Mouse (Mus musculus): Measurements from ENCODE around the gene Hspbap1. TPM values are rescaled to one million over a fixed set of nuclear protein-coding genes. Genes with fewer than 3 reads are reported as not detected.
A peak's percentile ranks its signal among the peaks of the same experiment; 100 is the strongest.

The Hspbap1 gene
- polyA plus RNA-seq, 1 experiment: 6.3 TPM

DNA sequence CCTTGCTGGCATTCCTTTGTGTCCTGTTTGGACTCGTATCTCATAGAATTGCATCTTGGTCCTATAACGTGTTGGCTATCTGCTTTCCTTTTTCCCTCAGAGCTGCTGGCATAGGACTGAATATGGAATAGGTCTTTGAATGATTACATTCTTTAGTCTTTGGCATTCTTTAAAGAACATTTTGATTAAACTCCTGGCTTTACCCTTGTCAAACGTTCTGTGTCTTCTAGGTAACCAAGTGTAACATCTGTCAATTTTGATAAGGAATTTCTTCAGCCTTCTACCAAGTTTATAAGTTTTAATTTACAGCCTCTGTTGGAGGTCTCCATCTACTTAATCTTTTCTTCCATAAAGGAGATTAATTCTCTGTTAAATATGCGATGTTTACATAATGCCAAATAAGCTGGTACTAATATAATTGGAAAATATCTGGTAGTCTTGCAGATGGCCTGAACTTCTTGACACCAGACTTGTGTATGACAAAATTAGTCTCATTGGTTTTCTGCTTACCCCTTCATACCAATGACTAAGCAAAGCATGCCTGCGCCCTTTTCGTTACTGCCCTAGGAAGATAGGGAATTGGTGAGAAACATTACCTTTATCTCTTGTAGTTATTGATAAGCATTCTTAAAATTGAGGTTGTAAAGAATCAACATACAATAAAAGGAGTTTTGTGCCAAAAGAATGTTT lies 36.9 kb downstream of the Hspbap1 start:
- no peak for DNase-seq (ENCODE audit: low read depth in 1 of 2, low spot score in 2 of 2)
- Histone ChIP-seq H3K4me1 (ENCODE audit: control insufficient read depth, insufficient read depth, insufficient read length) (no peaks in the 10 kb centered on the region), H3K4me3 (ENCODE audit: extremely low read depth, insufficient read depth, insufficient read length) (no peak overlapping the region), H3K27ac (ENCODE audit: insufficient read depth, low read length) (peak overlapping the region; percentile 23; the same call in 1 of the 2 replicates), H3K36me3 (ENCODE audit: control insufficient read depth, insufficient read depth, low read length) (peaks cover 3% of the 10 kb centered on the region; the same call in 1 of the 2 replicates), H3K27me3 (ENCODE audit: control insufficient read depth, insufficient read depth, low read length) (no peaks in the 10 kb centered on the region)
- TF ChIP-seq CTCF (IDR thresholded peaks at IDR 0.05; ENCODE audit: extremely low read depth, insufficient read depth, insufficient read length, insufficient replicate concordance) (no peak), POLR2A (IDR thresholded peaks at IDR 0.05; ENCODE audit: low read depth, low read length) (no peak)
- 87% methylated on average over 6 of the region's 6 CpGs for WGBS

DNA sequence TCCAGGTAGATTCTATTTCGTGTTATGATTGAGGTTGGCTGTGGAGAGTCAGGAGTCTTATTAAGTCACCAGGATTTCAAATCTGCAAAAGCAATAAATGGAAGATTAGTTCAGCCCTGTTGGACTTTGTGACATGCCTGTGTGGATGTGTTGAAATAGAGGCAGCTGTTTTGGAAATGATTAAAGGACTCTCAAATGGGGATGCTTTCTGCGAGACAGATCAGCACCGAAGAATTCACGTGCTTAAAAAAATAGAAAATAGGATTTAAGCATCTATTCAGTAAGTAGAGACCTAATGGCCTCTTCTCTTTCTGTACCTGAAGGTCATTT lies 37.5 kb downstream of the Hspbap1 start:
- peaks cover 3% of the 10 kb centered on the region; the same call in 1 of the 2 replicates for H3K36me3 ChIP-seq (ENCODE audit: control insufficient read depth, insufficient read depth, low read length)
- H3K4me1 ChIP-seq (ENCODE audit: control insufficient read depth, insufficient read depth, insufficient read length): no peaks in the 10 kb centered on the region
- no peaks in the 10 kb centered on the region for H3K27me3 ChIP-seq (ENCODE audit: control insufficient read depth, insufficient read depth, low read length)
- TF ChIP-seq CTCF (IDR thresholded peaks at IDR 0.05; ENCODE audit: extremely low read depth, insufficient read depth, insufficient read length, insufficient replicate concordance) (no peak), POLR2A (IDR thresholded peaks at IDR 0.05; ENCODE audit: low read depth, low read length) (no peak)
- no peak overlapping the region for H3K27ac ChIP-seq (ENCODE audit: insufficient read depth, low read length)
- H3K4me3 ChIP-seq (ENCODE audit: extremely low read depth, insufficient read depth, insufficient read length): no peak overlapping the region
- WGBS: 90% methylated on average over 4 of the region's 4 CpGs
- DNase-seq (ENCODE audit: low read depth in 1 of 2, low spot score in 2 of 2): no peak

DNA sequence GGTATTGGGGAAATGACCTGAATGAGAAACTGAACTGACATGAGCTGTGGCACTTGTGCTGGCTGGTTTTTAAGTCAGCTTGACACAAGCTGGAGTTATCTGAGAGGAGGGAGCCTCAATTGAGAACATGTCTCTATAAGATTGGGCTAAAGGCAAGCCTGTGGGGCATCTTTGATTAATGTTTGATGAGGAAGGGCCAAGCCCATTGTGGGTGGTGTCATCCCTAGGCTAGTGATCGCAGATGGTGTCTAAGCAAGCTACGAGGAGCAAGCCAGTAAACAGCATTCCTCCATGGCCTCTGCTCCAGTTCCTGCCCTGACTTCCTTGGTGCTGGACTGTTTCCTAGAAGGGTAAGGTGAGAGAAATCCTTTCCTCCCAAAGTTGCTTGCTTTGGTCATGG lies 38.7 kb downstream of the Hspbap1 start:
- TF ChIP-seq CTCF (IDR thresholded peaks at IDR 0.05; ENCODE audit: extremely low read depth, insufficient read depth, insufficient read length, insufficient replicate concordance): no peak
- TF ChIP-seq POLR2A (IDR thresholded peaks at IDR 0.05; ENCODE audit: low read depth, low read length): no peak
- Histone ChIP-seq H3K36me3 (ENCODE audit: control insufficient read depth, insufficient read depth, low read length) (peaks cover 3% of the 10 kb centered on the region; the same call in 1 of the 2 replicates), H3K27me3 (ENCODE audit: control insufficient read depth, insufficient read depth, low read length) (no peaks in the 10 kb centered on the region), H3K4me3 (ENCODE audit: extremely low read depth, insufficient read depth, insufficient read length) (no peak overlapping the region), H3K4me1 (ENCODE audit: control insufficient read depth, insufficient read depth, insufficient read length) (no peaks in the 10 kb centered on the region), H3K27ac (ENCODE audit: insufficient read depth, low read length) (no peak overlapping the region)
- DNase-seq (ENCODE audit: low read depth in 1 of 2, low spot score in 2 of 2): no peak
- WGBS: 90% methylated on average over 2 of the region's 2 CpGs

DNA sequence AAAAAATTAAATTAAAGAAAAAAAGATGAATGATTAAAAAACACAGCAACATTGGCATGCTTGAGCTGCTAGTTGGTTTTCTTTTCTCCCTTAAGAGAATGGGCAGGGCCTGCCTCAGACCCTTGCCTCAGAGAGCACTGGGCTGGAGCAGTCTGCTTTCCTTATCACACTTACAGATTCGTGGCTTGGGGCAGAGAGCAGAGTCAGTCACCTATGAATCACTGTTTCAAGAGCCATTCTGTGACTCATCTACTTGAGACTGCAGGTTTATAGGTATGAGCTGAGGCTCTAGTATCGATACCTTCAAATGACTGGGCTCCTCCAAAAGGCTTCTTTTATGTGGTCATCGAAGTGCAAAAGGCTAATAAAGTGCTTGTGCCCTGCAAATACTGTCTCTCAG lies 42.9 kb downstream of the Hspbap1 start:
- Histone ChIP-seq H3K27me3 (ENCODE audit: control insufficient read depth, insufficient read depth, low read length) (no peaks in the 10 kb centered on the region), H3K27ac (ENCODE audit: insufficient read depth, low read length) (no peak overlapping the region), H3K36me3 (ENCODE audit: control insufficient read depth, insufficient read depth, low read length) (peaks cover 4% of the 10 kb centered on the region), H3K4me1 (ENCODE audit: control insufficient read depth, insufficient read depth, insufficient read length) (no peaks in the 10 kb centered on the region), H3K4me3 (ENCODE audit: extremely low read depth, insufficient read depth, insufficient read length) (no peak overlapping the region)
- 80% methylated on average over 3 of the region's 3 CpGs for WGBS
- TF ChIP-seq POLR2A (IDR thresholded peaks at IDR 0.05; ENCODE audit: low read depth, low read length): no peak
- no peak for TF ChIP-seq CTCF (IDR thresholded peaks at IDR 0.05; ENCODE audit: extremely low read depth, insufficient read depth, insufficient read length, insufficient replicate concordance)
- no peak for DNase-seq (ENCODE audit: low read depth in 1 of 2, low spot score in 2 of 2)

DNA sequence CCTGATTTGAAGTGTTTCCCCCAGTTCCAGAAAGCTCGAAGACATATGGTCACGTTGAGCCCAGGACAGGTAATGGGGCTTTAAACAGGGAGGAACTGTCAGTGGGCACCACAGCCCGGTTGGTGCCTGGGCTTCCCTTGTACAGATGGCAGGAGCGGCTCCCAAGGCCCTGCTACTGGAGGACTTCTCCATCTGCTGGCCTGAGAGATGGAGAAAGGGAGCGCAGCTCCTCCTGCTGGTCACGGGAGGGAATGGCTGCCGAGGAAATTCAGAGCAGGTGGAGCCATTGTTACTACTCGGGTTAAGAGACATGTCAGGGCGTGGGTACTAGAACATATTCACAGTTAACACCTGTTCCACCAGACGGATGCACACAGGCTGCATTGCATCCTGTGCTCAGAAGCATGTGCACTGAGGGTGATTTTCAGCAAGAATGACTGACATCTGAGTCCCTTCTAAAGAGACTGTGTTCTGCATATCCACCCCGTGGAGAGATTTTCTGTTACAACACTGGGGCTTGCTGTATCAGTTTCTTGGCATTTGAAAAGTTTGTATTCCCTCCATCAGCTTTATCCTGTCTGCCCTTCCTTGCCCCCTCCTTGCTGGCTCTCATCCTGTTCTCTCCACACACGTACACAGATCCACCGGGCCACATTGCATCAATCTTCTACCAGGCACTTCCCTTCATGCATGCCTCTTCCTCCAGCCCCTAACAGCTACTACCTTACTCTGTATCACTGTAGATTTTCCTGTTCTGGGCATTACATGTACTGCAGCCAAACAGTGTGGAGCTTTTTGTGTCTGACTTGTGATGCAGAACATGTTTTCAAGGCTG lies 47.3 kb downstream of the Hspbap1 start:
- DNase-seq (ENCODE audit: low read depth in 1 of 2, low spot score in 2 of 2): peak; percentile 28 to 73
- peaks cover 10% of the 10 kb centered on the region for H3K36me3 ChIP-seq (ENCODE audit: control insufficient read depth, insufficient read depth, low read length)

DNA sequence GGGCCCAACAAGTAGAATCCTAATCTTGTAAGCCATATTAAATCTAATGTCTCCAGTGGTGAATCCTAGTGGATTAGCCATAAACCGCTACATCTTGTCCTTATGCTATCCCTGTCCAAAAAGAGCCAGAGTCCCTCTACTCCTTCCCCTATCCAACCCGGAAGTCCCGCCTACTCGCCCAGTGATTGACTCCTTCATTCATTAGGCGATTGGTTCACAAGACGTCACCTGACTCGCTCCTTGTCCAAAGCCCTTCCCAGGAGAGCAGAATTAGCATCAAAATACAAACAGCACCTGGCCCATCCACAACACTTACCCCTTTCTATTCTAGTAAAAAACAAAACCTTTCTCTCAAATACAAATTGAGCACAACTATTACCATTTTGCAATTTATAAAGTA lies 59.8 kb downstream of the Hspbap1 start:
- Histone ChIP-seq H3K36me3 (ENCODE audit: control insufficient read depth, insufficient read depth, low read length) (peaks cover 14% of the 10 kb centered on the region), H3K27me3 (ENCODE audit: control insufficient read depth, insufficient read depth, low read length) (no peaks in the 10 kb centered on the region), H3K4me3 (ENCODE audit: extremely low read depth, insufficient read depth, insufficient read length) (no peak overlapping the region), H3K27ac (ENCODE audit: insufficient read depth, low read length) (no peak overlapping the region), H3K4me1 (ENCODE audit: control insufficient read depth, insufficient read depth, insufficient read length) (no peaks in the 10 kb centered on the region)
- no peak for DNase-seq (ENCODE audit: low read depth in 1 of 2, low spot score in 2 of 2)
- TF ChIP-seq POLR2A (IDR thresholded peaks at IDR 0.05; ENCODE audit: low read depth, low read length) (no peak), CTCF (IDR thresholded peaks at IDR 0.05; ENCODE audit: extremely low read depth, insufficient read depth, insufficient read length, insufficient replicate concordance) (no peak)
- 82% methylated on average over 7 of the region's 7 CpGs for WGBS

More for the DNA sequence above, 47.3 kb downstream of the Hspbap1 start:
- H3K27me3 ChIP-seq (ENCODE audit: control insufficient read depth, insufficient read depth, low read length): no peaks in the 10 kb centered on the region
- no peak overlapping the region for H3K4me3 ChIP-seq (ENCODE audit: extremely low read depth, insufficient read depth, insufficient read length)
- no peaks in the 10 kb centered on the region for H3K4me1 ChIP-seq (ENCODE audit: control insufficient read depth, insufficient read depth, insufficient read length)
- 29% methylated on average over 13 of the region's 13 CpGs for WGBS
- TF ChIP-seq CTCF (IDR thresholded peaks at IDR 0.05; ENCODE audit: extremely low read depth, insufficient read depth, insufficient read length, insufficient replicate concordance): peak; percentile 98
- TF ChIP-seq POLR2A (IDR thresholded peaks at IDR 0.05; ENCODE audit: low read depth, low read length): no peak
- no peak overlapping the region for H3K27ac ChIP-seq (ENCODE audit: insufficient read depth, low read length)

Data from spleen, adult 2 months (tissue).